Mouse (Mus musculus) heart, adult 2 months (tissue): ENCODE measurements around the gene Dctn3.
A peak's percentile ranks its signal among the peaks of the same experiment; 100 is the strongest.

Experiments
- CTCF ChIP-seq: fragments of 200-600 bp; IDR thresholded peaks from 2 replicates; pipeline ENCODE4 v1.8.1; 2022; ENCODE audit warnings: antibody characterized with exemption, mild to moderate bottlenecking, moderate library complexity
- EP300 ChIP-seq: fragments of 200-500 bp; IDR thresholded peaks from 2 replicates; pipeline ENCODE4 v1.6.1; 2011; ENCODE audit warnings: low read depth, low read length, control low read depth; ENCODE audit not compliant: insufficient read depth

- TF ChIP-seq EP300 (0 out of 2 replicates have a peak, but pooled peaks have one; percentile 38), CTCF (peak; percentile 4; the same call in 1 of the 2 replicates)
These were observed 36.2 kb upstream of the Dctn3 start for GRCm38 (mm10) chr4:41759206-41759605.
